Mouse (Mus musculus) heart, postnatal 14 days (tissue): ENCODE measurements around the gene Fkbp1b. TPM values are rescaled to one million over a fixed set of nuclear protein-coding genes. Genes with fewer than 3 reads are reported as not detected.

Source experiments
- total RNA-seq, 2 experiments: library from RNA; stranded (reverse); gene quantifications; 2 replicates each; pipeline ENCODE4 v1.2.3; 2021

The Fkbp1b gene
- total RNA-seq, 2 experiments from 2014 or later = 2.8 to 2.9 TPM

Other genes starting within 250 kb of the Fkbp1b start
- 10 to 100 TPM; 49.3 to 50.3 TPM for gene Itsn2, start 249.0 kb downstream of the Fkbp1b start, total RNA-seq
- gene Gm3625, start 248.7 kb downstream of the Fkbp1b start, total RNA-seq = not detected
- under 1 TPM; 0.10 to 0.19 TPM for gene Fam228a, start 103.2 kb downstream of the Fkbp1b start, total RNA-seq
- 1 to 10 TPM; 1.6 to 2.0 TPM for gene Pfn4, start 72.6 kb downstream of the Fkbp1b start, total RNA-seq
- 1 to 10 TPM; 4.0 to 5.1 TPM for gene Fam228b, start 72.3 kb downstream of the Fkbp1b start, total RNA-seq
- 10 to 100 TPM; 48.1 to 54.1 TPM for gene Sf3b6, start 24.0 kb downstream of the Fkbp1b start, total RNA-seq
- gene Wdcp, start 1.7 kb upstream of the Fkbp1b start, total RNA-seq = 1 to 10 TPM; 8.1 to 9.0 TPM
- gene Mfsd2b, start 32.8 kb upstream of the Fkbp1b start, total RNA-seq = under 1 TPM; 0.68 to 0.86 TPM
- 10 to 100 TPM; 52.8 to 55.6 TPM for gene Ubxn2a, start 66.1 kb upstream of the Fkbp1b start, total RNA-seq
- 10 to 100 TPM; 23.7 to 23.8 TPM for gene Atad2b, start 75.8 kb upstream of the Fkbp1b start, total RNA-seq